In genomic region chr6:100275643-100276042, GRCm38 (mm10) we compare ENCODE assay signal across 18 mouse cellular contexts. TPM values are rescaled to one million over a fixed set of nuclear protein-coding genes. Genes with fewer than 3 reads are reported as not detected.
DNase-seq lines count a peak whose midpoint lies in the region; ATAC-seq and TF ChIP-seq lines count a peak whose summit lies in the region.
"Had no signal": no experiment of that assay in that cellular context is flagged by ENCODE, and none has a peak within 500 bp of the region (broad histone marks: within the 10 kb centered on the region; RNA-seq: fewer than 3 reads in every experiment).

No protein-coding gene starts in this region.

- peak; percentile 34 for ATAC-seq in CD4-positive, CD25-positive, alpha-beta regulatory T cell, adult 4 months
- ATAC-seq: forebrain, embryonic 13.5 days; forebrain, embryonic 15.5 days; forebrain, postnatal 0 days had no signal

- intact Hi-C loops in left cerebral cortex, postnatal 25 days (cut with DNase I), result no loop called here

- no peak overlapping the region for H3K4me3 ChIP-seq in kidney, adult 2 months (ENCODE audit: insufficient read depth, low read depth, low read length)
- H3K4me3 ChIP-seq: embryonic facial prominence, embryonic 10.5 days; embryonic facial prominence, embryonic 12.5 days; forebrain, embryonic 13.5 days; forebrain, embryonic 15.5 days had no signal

- H3K27me3 ChIP-seq in kidney, adult 2 months (replicated peaks; ENCODE audit: control insufficient read depth, insufficient read depth, low read length), result no peaks in the 10 kb centered on the region
- H3K27me3 ChIP-seq: embryonic facial prominence, embryonic 12.5 days; forebrain, embryonic 13.5 days; forebrain, embryonic 15.5 days had no signal

- TF ChIP-seq CTCF in kidney, adult 2 months (conservative IDR thresholded peaks at IDR 0.05; ENCODE audit: insufficient read depth, insufficient read length, low read depth, low read length), result no peak

- no peak for TF ChIP-seq POLR2A in kidney, adult 2 months (IDR thresholded peaks at IDR 0.05; ENCODE audit: low read depth, low read length)

- H3K4me1 ChIP-seq in kidney, adult 2 months (ENCODE audit: control insufficient read depth, insufficient read depth, low read length), result peaks cover 17% of the 10 kb centered on the region

- peak; percentile 62 for DNase-seq in 416B (ENCODE audit: low read depth)
- peak; percentile 26 for DNase-seq in induced T-regulatory cell, adult 2 months (ENCODE audit: low read depth)
- no peak for DNase-seq in kidney, adult 2 months
- DNase-seq in left cerebral cortex, postnatal 25 days (ENCODE audit: low spot score in 2 of 2), result no peak
- DNase-seq: adrenal gland, adult 8-10 months; adrenal gland, postnatal 14 days; B cell, adult 2 months; cerebellum, adult 11-12 months; cerebellum, adult 2 months; cerebellum, adult 9-10 months; cerebellum, postnatal 10 days; cerebellum, postnatal 25 days; forebrain, postnatal 0 days had no signal

- no peaks in the 10 kb centered on the region for H3K36me3 ChIP-seq in kidney, adult 2 months (ENCODE audit: control insufficient read depth, insufficient read depth, low read length)
- H3K36me3 ChIP-seq: embryonic facial prominence, embryonic 12.5 days; forebrain, embryonic 15.5 days had no signal

- H3K27ac ChIP-seq in kidney, adult 2 months (ENCODE audit: insufficient read depth, low read depth, low read length), result no peak overlapping the region
- H3K27ac ChIP-seq: embryonic facial prominence, embryonic 10.5 days; embryonic facial prominence, embryonic 12.5 days; forebrain, embryonic 13.5 days; forebrain, embryonic 15.5 days had no signal

RNA-seq across cellular contexts. Expression of gene Rybp, which starts 11.6 kb away (rescaled TPM):
- polyA plus RNA-seq in CD4-positive, CD25-positive, alpha-beta regulatory T cell, adult 4 months (2017; shearing (Covaris generic)), result 10 to 100 TPM; 11.8 to 13.7 TPM
- polyA plus RNA-seq in kidney, adult 2 months (2012; rRNA removed), result 19.4 and 23.0 TPM in 2 replicates
- 10 to 100 TPM; 54.6 to 56.0 TPM for total RNA-seq in left cerebral cortex, postnatal 25 days (2021)

Comparison
In these comparisons a context has a peak if more than half of its experiments do, and no peak if none do; other contexts are left out.
1. DNase-seq: peak in 416B (single experiment) and induced T-regulatory cell, adult 2 months (single experiment); none in kidney, adult 2 months (single experiment) and left cerebral cortex, postnatal 25 days (0 of 2).